In the genomic region with DNA sequence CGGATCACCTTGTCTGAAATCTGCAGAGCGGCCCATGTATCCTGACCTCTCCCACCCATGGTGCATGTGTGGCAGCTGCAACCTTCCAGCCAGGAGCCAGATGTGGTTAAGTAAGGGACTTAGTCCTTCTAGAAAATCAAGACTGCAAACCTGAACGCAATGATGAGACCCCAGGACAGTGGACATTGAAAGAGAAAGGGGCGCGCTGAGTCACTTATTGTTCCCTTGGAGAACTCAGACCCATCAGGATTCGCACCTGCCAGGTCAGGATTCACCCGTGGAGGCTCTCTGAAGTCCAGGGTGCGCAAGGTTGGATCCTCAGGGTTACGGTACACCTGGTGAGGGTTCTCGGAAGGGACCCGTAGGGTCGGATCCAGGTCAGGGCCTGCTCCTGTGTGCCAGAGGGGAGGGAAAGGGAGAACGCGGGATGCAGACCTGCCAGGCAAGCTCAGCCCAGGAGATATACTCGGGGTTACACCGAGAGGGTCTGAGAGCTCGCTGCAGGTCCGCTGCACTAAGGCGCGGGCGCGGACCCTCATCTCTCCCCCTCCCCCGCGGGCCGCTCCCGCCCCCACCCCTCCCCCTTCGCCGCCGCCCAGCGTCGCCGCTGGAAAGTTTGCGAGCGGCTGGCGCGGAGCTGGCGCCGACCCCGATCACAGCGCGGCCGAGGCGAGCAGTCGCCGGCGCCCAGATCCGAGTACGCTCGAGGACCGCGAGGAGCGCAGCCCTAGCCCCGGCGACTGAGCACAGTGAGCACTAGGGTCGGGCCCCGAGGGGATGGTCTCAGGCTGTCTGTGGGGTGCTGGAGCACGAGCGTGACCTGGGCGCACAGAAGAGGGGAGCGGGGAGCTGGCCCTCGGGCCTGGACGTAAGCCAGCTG, we compare ENCODE assay signal across 8 mouse cellular contexts. TPM values are rescaled to one million over a fixed set of nuclear protein-coding genes. Genes with fewer than 3 reads are reported as not detected.
A peak's percentile ranks its signal among the peaks of the same experiment; 100 is the strongest.
DNase-seq lines count a peak whose midpoint lies in the region; ATAC-seq lines count a peak whose summit lies in the region.

Gene Gcgr, plus strand, starts transcription at position 615 of the 880 bp plus-strand sequence.

- H3K4me2 ChIP-seq in liver, embryonic 16.5 days (ENCODE audit: low read depth, low read length) = peak within 1 kb of the TSS; percentile 54

- WGBS in liver, embryonic 16.5 days (ENCODE audit: insufficient replicate concordance) = 8% methylated on average over 61 of the region's 62 CpGs

- H3K27me3 ChIP-seq in liver, embryonic 16.5 days (ENCODE audit: control insufficient read depth, insufficient read depth, low read depth, low read length) = peaks cover 50% of the 10 kb centered on the region

- peaks cover 10% of the 10 kb centered on the region for H3K4me1 ChIP-seq in liver, embryonic 16.5 days (ENCODE audit: control insufficient read depth, low read depth, low read length)

- DNase-seq in cerebellum, postnatal 14 days = peak; percentile 30 to 54
- DNase-seq in cerebellum, postnatal 36 days = no peak
- DNase-seq in ZHBTc4 (ENCODE audit: low read depth, low spot score) = peak; percentile 52
- peak; percentile 39 for DNase-seq in heart, postnatal 4 days
- DNase-seq in layer of hippocampus, adult 18-20 months (ENCODE audit: low spot score in 2 of 2) = no peak
- DNase-seq in frontal cortex, adult 2 months (ENCODE audit: extremely low spot score in 1 of 2, low spot score in 1 of 2) = no peak
- DNase-seq in cerebellum, adult 9-11 months = no peak

- peak within 1 kb of the TSS; percentile 62 for H3K9ac ChIP-seq in liver, embryonic 16.5 days (ENCODE audit: low read depth, low read length)

- no peaks in the 10 kb centered on the region for H3K9me3 ChIP-seq in liver, embryonic 16.5 days (replicated peaks; ENCODE audit: control insufficient read depth, low read length)

- no peak; the same call in 1 of the 2 replicates for ATAC-seq in liver, embryonic 16.5 days (ENCODE audit: low read depth)

- H3K4me3 ChIP-seq in liver, embryonic 16.5 days (ENCODE audit: low read depth, low read length) = peak within 1 kb of the TSS; percentile 57

- H3K36me3 ChIP-seq in liver, embryonic 16.5 days (ENCODE audit: control insufficient read depth, insufficient read depth) = no peaks in the 10 kb centered on the region

- peak within 1 kb of the TSS; percentile 72 for H3K27ac ChIP-seq in liver, embryonic 16.5 days (ENCODE audit: low read length)

RNA-seq across cellular contexts. Expression of gene Gcgr, which starts in this region (rescaled TPM):
- 1 to 10 TPM; 1.7 to 1.8 TPM for total RNA-seq in heart, postnatal 4 days (2021)
- polyA plus RNA-seq in liver, embryonic 16.5 days (2015; fragmentation: Nextera tagmentation; extraction: Ambion mirVana) = 18.7 and 20.7 TPM in 2 replicates
- not detected for total RNA-seq in layer of hippocampus, adult 18-20 months (2021)
- polyA plus RNA-seq in frontal cortex, adult 2 months (2012; rRNA removed) = 0.42 and 0.54 TPM in 2 replicates

Comparison
In these comparisons a context has a peak if more than half of its experiments do, and no peak if none do; other contexts are left out.
1. RNA of gene Gcgr (polyA plus RNA-seq): 18.7 to 20.7 TPM in liver, embryonic 16.5 days; 0.42 to 0.54 TPM in frontal cortex, adult 2 months; every median in the first group is over 10 times any median in the second.
2. DNase-seq: peak in cerebellum, postnatal 14 days (2 of 2), ZHBTc4 (single experiment) and heart, postnatal 4 days (single experiment); none in cerebellum, postnatal 36 days (0 of 2), layer of hippocampus, adult 18-20 months (0 of 2), frontal cortex, adult 2 months (0 of 2) and cerebellum, adult 9-11 months (single experiment).